Mouse (Mus musculus) embryonic fibroblast, embryonic 13.5 days (primary cell): ENCODE measurements at regions not wholly inside any gene's neighbourhood (a gene's known extent, or its start where the extent isn't known, plus 50 kb on each side); places are given as distances from the start of the nearest gene placed in this dataset.

ENCODE experiments used
- CTCF ChIP-seq: IDR thresholded peaks from 2 replicates; pipeline ENCODE4 v1.5.1; 2011; ENCODE audit warnings: mild to moderate bottlenecking, control low read depth, low read length, moderate library complexity, borderline replicate concordance; ENCODE audit not compliant: insufficient read depth
- POLR2A ChIP-seq: IDR thresholded peaks from 2 replicates; pipeline ENCODE4 v1.6.1; 2011; ENCODE audit warnings: low read depth, mild to moderate bottlenecking, control low read depth, low read length, moderate library complexity

- TF ChIP-seq CTCF: peak; percentile 50; the same call in 1 of the 2 replicates
- no peak for TF ChIP-seq POLR2A
Measured at GRCm38 (mm10) chr9:89826712-89827548, 82.8 kb upstream of the Rasgrf1 start.
